Mouse (Mus musculus): ENCODE data around the gene Ifitm1.

- TF ChIP-seq CTCF (IDR thresholded peaks at IDR 0.05; ENCODE audit: low read depth) = no peak
- TF ChIP-seq EP300 (IDR thresholded peaks at IDR 0.05; ENCODE audit: low read depth) = no peak
Observed at GRCm38 (mm10) chr7:140967862-140968591, 1.0 kb downstream of the Ifitm1 start.

Data from liver, embryonic 14.5 days (tissue).